Mouse (Mus musculus) limb, embryonic 15.5 days (tissue): Measurements from ENCODE around the gene Naa15. TPM values are rescaled to one million over a fixed set of nuclear protein-coding genes. Genes with fewer than 3 reads are reported as not detected.
"Not testable (repeated sequence)": the region's sequence is repeated elsewhere in the genome, so short reads cannot be mapped to it uniquely, and the experiment has no call there.

Experiments
- ATAC-seq: fragments of 200-750 bp; cut with Nextera tagmentation; 2 replicates; pipeline ENCODE4 v1.8.0; 2017; ENCODE audit warnings: low read depth, moderate TSS enrichment; ENCODE audit not compliant: insufficient number of reproducible peaks, low FRiP score, low TSS enrichment
- H3K27ac ChIP-seq: fragments of 300-500 bp; sonication (generic); 2 replicates; pipeline ENCODE4 v1.5.1; 2015; ENCODE audit warnings: moderate library complexity, mild to moderate bottlenecking, inconsistent platforms
- H3K27me3 ChIP-seq: fragments of 300-500 bp; sonication (generic); 2 replicates; pipeline ENCODE4 v1.6.1; 2015; ENCODE audit warnings: inconsistent platforms
- H3K36me3 ChIP-seq: fragments of 300-500 bp; sonication (generic); 2 replicates; pipeline ENCODE4 v1.6.1; 2015; ENCODE audit warnings: inconsistent platforms
- H3K4me1 ChIP-seq: fragments of 300-500 bp; sonication (generic); 2 replicates; pipeline ENCODE4 v1.6.1; 2015; ENCODE audit warnings: inconsistent platforms
- H3K4me2 ChIP-seq: fragments of 300-500 bp; sonication (generic); 2 replicates; pipeline ENCODE4 v1.6.1; 2015; ENCODE audit warnings: mild to moderate bottlenecking, inconsistent platforms
- H3K4me3 ChIP-seq: fragments of 300-500 bp; sonication (generic); 2 replicates; pipeline ENCODE4 v1.5.1; 2015; ENCODE audit warnings: mild to moderate bottlenecking, inconsistent platforms
- H3K9ac ChIP-seq: fragments of 300-500 bp; sonication (generic); 2 replicates; pipeline ENCODE4 v1.6.1; 2015; ENCODE audit warnings: inconsistent platforms
- H3K9me3 ChIP-seq: fragments of 300-500 bp; sonication (generic); 2 replicates; pipeline ENCODE4 v1.6.1; 2016; ENCODE audit warnings: inconsistent platforms
- WGBS: fragments of 180-500 bp; shearing (Covaris S2); methylation state at CpG from one replicate; pipeline ENCODE4 v1.1.7; 2015; 5-methylcytosine and 5-hydroxymethylcytosine counted together
- polyA plus RNA-seq: library from polyadenylated mRNA; unstranded; fragments of >200 nt; fragmentation: Nextera tagmentation; extraction: Ambion mirVana; gene quantifications from 2 replicates; pipeline ENCODE4 v1.2.1, GENCODE M21; 2015

The Naa15 gene
- polyA plus RNA-seq, 1 experiment from 2014 or later = 46.5 TPM

DNA sequence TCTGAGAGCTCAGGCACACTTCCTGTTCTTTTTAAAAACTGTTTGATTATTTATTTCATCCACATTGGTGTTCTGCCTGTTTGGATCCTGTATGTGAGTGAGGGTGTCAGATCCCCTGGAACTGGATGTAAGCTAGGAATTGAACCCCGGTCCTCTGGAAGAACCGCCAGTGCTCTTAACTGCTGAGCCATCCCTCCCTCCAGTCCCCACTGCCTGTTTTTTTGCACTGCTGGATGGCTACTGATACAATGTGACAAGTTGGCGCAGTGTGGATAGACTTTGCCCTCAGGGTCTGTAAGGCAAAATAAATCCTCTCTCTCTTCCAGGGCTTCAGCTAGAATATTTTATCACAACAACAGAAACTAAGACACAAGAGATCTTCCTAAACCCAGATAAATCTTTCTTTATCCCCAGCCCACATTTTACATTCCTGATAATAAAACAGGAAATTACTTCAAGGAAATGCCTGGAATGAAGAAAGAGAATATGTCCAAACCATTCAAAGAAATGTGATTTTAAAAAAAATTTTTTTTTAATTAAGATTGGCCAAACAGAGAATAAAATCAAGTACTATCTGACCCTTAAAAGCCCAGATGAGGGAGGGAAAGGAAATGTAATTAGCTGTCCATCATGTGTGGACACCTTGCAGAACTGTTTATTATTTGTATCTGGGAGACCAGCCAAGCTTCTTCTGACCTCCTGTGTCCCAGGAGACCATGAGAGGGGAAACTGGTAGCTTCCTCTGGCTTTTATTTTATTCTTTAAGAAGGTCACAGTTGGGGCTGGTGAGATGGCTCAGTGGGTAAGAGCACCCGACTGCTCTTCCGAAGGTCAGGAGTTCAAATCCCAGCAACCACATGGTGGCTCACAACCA lies 34.9 kb upstream of the Naa15 start:
- no peaks in the 10 kb centered on the region for H3K27me3 ChIP-seq
- H3K36me3 ChIP-seq = no peaks in the 10 kb centered on the region
- no peaks in the 10 kb centered on the region for H3K9me3 ChIP-seq
- H3K4me2 ChIP-seq = no peak overlapping the region
- H3K9ac ChIP-seq = no peak overlapping the region
- H3K27ac ChIP-seq = no peak overlapping the region
- no peak overlapping the region for H3K4me3 ChIP-seq
- H3K4me1 ChIP-seq = peaks cover 8% of the 10 kb centered on the region
- 76% methylated on average over 5 of the region's 5 CpGs for WGBS
- no peak for ATAC-seq

GRCm38 (mm10) chr3:51380660-51381014 lies 34.3 kb upstream of the Naa15 start:
- 61% methylated on average over 4 of the region's 5 CpGs for whole genome bisulfite sequencing
- ATAC-seq = no peak

DNA sequence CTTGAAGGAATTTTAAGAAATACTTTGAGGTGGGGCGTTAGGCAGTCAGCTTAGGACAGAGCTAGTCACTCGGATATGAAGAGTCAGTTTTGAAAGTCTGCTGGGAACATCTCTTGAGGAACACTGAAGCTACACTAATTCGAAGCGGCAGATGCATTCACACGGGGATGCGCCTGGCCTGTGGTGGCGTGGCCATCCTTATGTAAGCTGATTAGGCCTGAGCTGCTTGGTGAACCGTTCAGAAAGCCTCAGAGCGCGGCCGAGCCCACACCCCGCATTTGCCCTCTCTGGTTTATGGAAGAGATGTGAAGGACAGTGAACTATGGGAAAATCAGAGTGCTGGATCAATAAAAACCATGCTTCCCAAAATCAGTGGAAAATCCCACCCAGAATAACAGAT lies 31.5 kb upstream of the Naa15 start:
- H3K4me1 ChIP-seq = peaks cover 9% of the 10 kb centered on the region
- no peaks in the 10 kb centered on the region for H3K27me3 ChIP-seq
- H3K4me3 ChIP-seq = no peak overlapping the region
- no peak for ATAC-seq
- no peaks in the 10 kb centered on the region for H3K9me3 ChIP-seq
- H3K36me3 ChIP-seq = no peaks in the 10 kb centered on the region
- no peak overlapping the region for H3K27ac ChIP-seq
- H3K4me2 ChIP-seq = no peak overlapping the region
- WGBS = 84% methylated on average over 12 of the region's 12 CpGs
- H3K9ac ChIP-seq = no peak overlapping the region

More at GRCm38 (mm10) chr3:51380660-51381014, 34.3 kb upstream of the Naa15 start:
- Histone ChIP-seq H3K9ac (no peak overlapping the region), H3K4me2 (no peak overlapping the region), H3K4me1 (peaks cover 8% of the 10 kb centered on the region), H3K4me3 (no peak overlapping the region), H3K27me3 (no peaks in the 10 kb centered on the region), H3K9me3 (no peaks in the 10 kb centered on the region), H3K27ac (no peak overlapping the region), H3K36me3 (no peaks in the 10 kb centered on the region)

GRCm38 (mm10) chr3:51386441-51387133 lies 28.4 kb upstream of the Naa15 start:
- H3K9ac ChIP-seq = no peak overlapping the region

GRCm38 (mm10) chr3:51387134-51387451 lies 27.9 kb upstream of the Naa15 start:
- no peaks in the 10 kb centered on the region for H3K36me3 ChIP-seq
- no peak overlapping the region for H3K4me2 ChIP-seq
- no peak overlapping the region for H3K9ac ChIP-seq
- H3K27ac ChIP-seq = no peak overlapping the region
- no peak overlapping the region for H3K4me3 ChIP-seq
- 83% methylated on average over 3 of the region's 3 CpGs for WGBS
- no peaks in the 10 kb centered on the region for H3K9me3 ChIP-seq
- H3K27me3 ChIP-seq = no peaks in the 10 kb centered on the region; the same call in 1 of the 2 replicates
- no peak for ATAC-seq
- peaks cover 9% of the 10 kb centered on the region; the same call in 1 of the 2 replicates for H3K4me1 ChIP-seq

More at GRCm38 (mm10) chr3:51386441-51387133, 28.4 kb upstream of the Naa15 start:
- peak; percentile 58; the same call in 1 of the 2 replicates for ATAC-seq
- Histone ChIP-seq H3K4me1 (peaks cover 9% of the 10 kb centered on the region; the same call in 1 of the 2 replicates), H3K27ac (no peak overlapping the region), H3K4me3 (no peak overlapping the region), H3K27me3 (no peaks in the 10 kb centered on the region; the same call in 1 of the 2 replicates), H3K36me3 (no peaks in the 10 kb centered on the region), H3K9me3 (no peaks in the 10 kb centered on the region), H3K4me2 (no peak overlapping the region)
- 43% methylated on average over 12 of the region's 12 CpGs for WGBS

- H3K9ac ChIP-seq = no peak overlapping the region
- no peak for ATAC-seq
- WGBS = 74% methylated on average over 8 of the region's 8 CpGs
- H3K4me3 ChIP-seq = no peak overlapping the region
- H3K36me3 ChIP-seq = no peaks in the 10 kb centered on the region
- H3K4me1 ChIP-seq = peaks cover 9% of the 10 kb centered on the region; the same call in 1 of the 2 replicates
- no peak overlapping the region for H3K4me2 ChIP-seq
- H3K27ac ChIP-seq = no peak overlapping the region
- no peaks in the 10 kb centered on the region; the same call in 1 of the 2 replicates for H3K27me3 ChIP-seq
- H3K9me3 ChIP-seq = no peaks in the 10 kb centered on the region
These were observed 27.0 kb upstream of the Naa15 start for GRCm38 (mm10) chr3:51387868-51388381.

- no peaks in the 10 kb centered on the region; the same call in 1 of the 2 replicates for H3K27me3 ChIP-seq
- H3K9ac ChIP-seq = no peak overlapping the region
- H3K4me2 ChIP-seq = peak overlapping the region; percentile 22; the same call in 1 of the 2 replicates
- no peak overlapping the region for H3K27ac ChIP-seq
- WGBS = 11% methylated on average over 13 of the region's 13 CpGs
- H3K4me1 ChIP-seq = peaks cover 9% of the 10 kb centered on the region; the same call in 1 of the 2 replicates
- ATAC-seq = no peak
- no peaks in the 10 kb centered on the region for H3K36me3 ChIP-seq
- peak overlapping the region; percentile 11; the same call in 1 of the 2 replicates for H3K4me3 ChIP-seq
- no peaks in the 10 kb centered on the region for H3K9me3 ChIP-seq
These were observed 26.0 kb upstream of the Naa15 start for GRCm38 (mm10) chr3:51388904-51389303.

DNA sequence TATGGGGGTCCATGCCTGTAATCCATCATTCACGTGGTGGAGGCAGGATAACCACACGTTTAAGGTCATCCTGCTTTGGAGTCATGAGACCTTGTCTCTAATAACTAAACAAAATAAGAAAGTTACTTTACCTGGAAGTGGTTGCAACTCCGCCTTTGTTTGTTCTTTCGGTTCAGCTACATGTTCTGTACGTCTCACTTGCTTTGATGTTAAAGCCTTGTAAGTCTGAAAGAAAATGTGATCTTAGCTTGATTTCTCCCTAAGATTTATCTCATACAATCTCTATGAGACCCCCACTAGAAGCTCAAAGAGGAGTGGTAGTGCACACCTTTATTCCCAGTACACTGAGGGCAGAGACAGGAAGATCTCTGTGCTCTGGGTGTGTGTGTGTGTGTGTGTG lies 23.9 kb upstream of the Naa15 start:
- no peak overlapping the region for H3K4me3 ChIP-seq
- no peak overlapping the region for H3K4me2 ChIP-seq
- no peak overlapping the region for H3K9ac ChIP-seq
- no peak for ATAC-seq
- H3K4me1 ChIP-seq = peaks cover 10% of the 10 kb centered on the region
- no peaks in the 10 kb centered on the region for H3K9me3 ChIP-seq
- H3K27me3 ChIP-seq = peaks cover 9% of the 10 kb centered on the region
- no peak overlapping the region for H3K27ac ChIP-seq
- no peaks in the 10 kb centered on the region for H3K36me3 ChIP-seq
- 84% methylated on average over 5 of the region's 5 CpGs for WGBS

DNA sequence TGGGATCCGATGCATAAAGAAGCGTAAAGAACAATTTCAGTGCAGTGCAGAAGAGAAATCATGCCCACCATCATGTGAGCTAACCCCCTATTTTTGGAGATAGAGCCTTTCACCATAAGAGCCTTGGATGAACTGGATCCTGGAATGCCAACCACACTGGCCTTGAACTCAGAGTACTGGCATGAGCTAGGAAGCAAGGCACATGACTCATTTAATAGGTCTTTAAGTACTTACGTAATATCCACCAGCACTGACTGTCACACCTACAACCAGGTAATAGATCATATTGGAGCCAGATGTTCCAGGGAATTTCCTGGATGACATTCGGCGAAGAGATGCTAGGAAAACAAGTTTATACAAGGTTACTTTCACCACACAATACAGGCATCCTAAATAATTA lies 23.4 kb upstream of the Naa15 start:
- no peaks in the 10 kb centered on the region for H3K36me3 ChIP-seq
- no peak overlapping the region for H3K9ac ChIP-seq
- WGBS = 76% methylated on average over 5 of the region's 5 CpGs
- no peak for ATAC-seq
- peaks cover 14% of the 10 kb centered on the region for H3K27me3 ChIP-seq
- no peak overlapping the region for H3K4me3 ChIP-seq
- no peak overlapping the region for H3K4me2 ChIP-seq
- no peaks in the 10 kb centered on the region for H3K9me3 ChIP-seq
- peaks cover 14% of the 10 kb centered on the region for H3K4me1 ChIP-seq
- H3K27ac ChIP-seq = no peak overlapping the region

DNA sequence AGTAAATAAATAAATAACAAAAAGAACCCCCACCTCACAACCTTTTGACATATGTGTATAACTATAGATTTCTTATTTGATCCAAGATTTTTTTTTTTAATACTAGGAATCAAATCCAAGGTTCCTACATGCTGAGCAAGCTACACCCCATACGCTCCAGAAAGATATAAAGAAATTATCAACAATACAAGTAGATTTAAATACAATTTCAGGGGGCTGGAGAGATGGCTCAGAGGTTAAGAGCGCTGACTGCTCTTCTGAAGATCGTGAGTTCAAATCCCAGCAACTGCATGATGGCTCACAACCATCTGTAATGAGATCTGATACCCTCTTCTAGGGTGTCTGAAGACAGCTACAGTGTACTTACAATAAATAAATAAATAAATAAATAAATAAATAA lies 21.9 kb upstream of the Naa15 start:
- H3K36me3 ChIP-seq, H3K9ac ChIP-seq, H3K27ac ChIP-seq, H3K9me3 ChIP-seq, ATAC-seq, H3K4me2 ChIP-seq, H3K4me3 ChIP-seq: not testable (repeated sequence)
- H3K27me3 ChIP-seq = peaks cover 20% of the 10 kb centered on the region
- peaks cover 11% of the 10 kb centered on the region for H3K4me1 ChIP-seq
- WGBS = 93% methylated on average over 3 of the region's 3 CpGs

- ATAC-seq = no peak
- Histone ChIP-seq H3K27ac (no peak overlapping the region), H3K4me2 (no peak overlapping the region), H3K9me3 (no peaks in the 10 kb centered on the region), H3K4me1 (peaks cover 11% of the 10 kb centered on the region), H3K36me3 (no peaks in the 10 kb centered on the region), H3K4me3 (no peak overlapping the region), H3K9ac (no peak overlapping the region), H3K27me3 (peaks cover 23% of the 10 kb centered on the region)
- WGBS = 92% methylated on average over 2 of the region's 2 CpGs
These were observed 21.3 kb upstream of the Naa15 start for GRCm38 (mm10) chr3:51393651-51394050.

- Histone ChIP-seq H3K9ac (no peak overlapping the region), H3K9me3 (no peaks in the 10 kb centered on the region), H3K4me2 (no peak overlapping the region), H3K27me3 (peaks cover 28% of the 10 kb centered on the region), H3K4me1 (peaks cover 9% of the 10 kb centered on the region), H3K4me3 (no peak overlapping the region), H3K36me3 (no peaks in the 10 kb centered on the region), H3K27ac (no peak overlapping the region)
- WGBS = 63% methylated on average over 3 of the region's 3 CpGs
- no peak for ATAC-seq
These were observed 20.1 kb upstream of the Naa15 start for GRCm38 (mm10) chr3:51394881-51395280.
